10 mouse cellular contexts compared by ENCODE assay signal in genomic region chr5:36736009-36736408, GRCm38 (mm10). TPM values are rescaled to one million over a fixed set of nuclear protein-coding genes. Genes with fewer than 3 reads are reported as not detected.
DNase-seq lines count a peak whose midpoint lies in the region; ATAC-seq and TF ChIP-seq lines count a peak whose summit lies in the region.
"Had no signal": no experiment of that assay in that cellular context is flagged by ENCODE, and none has a peak within 500 bp of the region (broad histone marks: within the 10 kb centered on the region; RNA-seq: fewer than 3 reads in every experiment).

No protein-coding gene starts in this region.

- TF ChIP-seq EP300 in stomach, postnatal 0 days (optimal IDR thresholded peaks at IDR 0.05) = no peak

- no peak overlapping the region for H3K27ac ChIP-seq in stomach, embryonic 14.5 days (ENCODE audit: low read length)
- H3K27ac ChIP-seq in stomach, postnatal 0 days (replicated peaks) = no peak overlapping the region
- H3K27ac ChIP-seq in liver, embryonic 12.5 days = peak overlapping the region; percentile 85

- H3K27me3 ChIP-seq in stomach, embryonic 14.5 days (ENCODE audit: control insufficient read depth, insufficient read depth, low read length) = 0 out of 2 replicates have a peak, but pooled peaks cover 2% of the 10 kb centered on the region
- H3K27me3 ChIP-seq in stomach, postnatal 0 days (ENCODE audit: control insufficient read depth, insufficient read depth, low read length) = no peaks in the 10 kb centered on the region
- peaks cover 27% of the 10 kb centered on the region for H3K27me3 ChIP-seq in liver, embryonic 12.5 days (replicated peaks)

- no peak overlapping the region for H3K4me2 ChIP-seq in stomach, embryonic 14.5 days (replicated peaks; ENCODE audit: low read depth, low read length)
- H3K4me2 ChIP-seq in stomach, postnatal 0 days (replicated peaks; ENCODE audit: low read depth) = no peak overlapping the region
- H3K4me2 ChIP-seq in liver, embryonic 12.5 days = peak overlapping the region; percentile 69

- H3K9ac ChIP-seq in stomach, embryonic 14.5 days (replicated peaks; ENCODE audit: low read depth, low read length) = no peak overlapping the region
- H3K9ac ChIP-seq in stomach, postnatal 0 days (ENCODE audit: low read length) = no peak overlapping the region
- peak overlapping the region; percentile 65 for H3K9ac ChIP-seq in liver, embryonic 12.5 days

- 71% methylated on average over 8 of the region's 8 CpGs for WGBS in stomach, embryonic 14.5 days
- WGBS in stomach, postnatal 0 days = 64% methylated on average over 8 of the region's 8 CpGs
- 32% methylated on average over 8 of the region's 8 CpGs for WGBS in liver, embryonic 12.5 days (ENCODE audit: insufficient replicate concordance)

- no peaks in the 10 kb centered on the region for H3K9me3 ChIP-seq in stomach, embryonic 14.5 days (ENCODE audit: control insufficient read depth, low read depth, low read length)
- H3K9me3 ChIP-seq in stomach, postnatal 0 days (ENCODE audit: control insufficient read depth, low read length) = no peaks in the 10 kb centered on the region
- H3K9me3 ChIP-seq in liver, embryonic 12.5 days (replicated peaks) = no peaks in the 10 kb centered on the region

- TF ChIP-seq CTCF in stomach, postnatal 0 days (IDR thresholded peaks at IDR 0.05; ENCODE audit: low read depth) = no peak

- intact Hi-C loops in gastrocnemius, postnatal 14 days (cut with DNase I; ENCODE audit: low total_unique reads) = no loop called here

- H3K4me1 ChIP-seq in stomach, embryonic 14.5 days (ENCODE audit: control insufficient read depth, insufficient read depth, low read length) = no peaks in the 10 kb centered on the region
- H3K4me1 ChIP-seq in stomach, postnatal 0 days (replicated peaks; ENCODE audit: control insufficient read depth, insufficient read depth) = no peaks in the 10 kb centered on the region
- H3K4me1 ChIP-seq in liver, embryonic 12.5 days = peaks cover 89% of the 10 kb centered on the region

- peak; percentile 72; the same call in 1 of the 2 replicates for ATAC-seq in stomach, embryonic 14.5 days (ENCODE audit: insufficient number of reproducible peaks, insufficient read depth, low FRiP score, low read depth)
- ATAC-seq in stomach, postnatal 0 days (ENCODE audit: low FRiP score, low TSS enrichment) = no peak
- ATAC-seq in liver, embryonic 12.5 days = peak; percentile 83
- ATAC-seq: intestine, embryonic 16.5 days had no signal

- H3K36me3 ChIP-seq in stomach, embryonic 14.5 days (ENCODE audit: control insufficient read depth, insufficient read depth, low read length) = no peaks in the 10 kb centered on the region
- H3K36me3 ChIP-seq in stomach, postnatal 0 days (ENCODE audit: control insufficient read depth, insufficient read depth, low read length) = no peaks in the 10 kb centered on the region
- H3K36me3 ChIP-seq in liver, embryonic 12.5 days = no peaks in the 10 kb centered on the region

- DNase-seq in gastrocnemius, postnatal 14 days = peak; percentile 33
- DNase-seq in gastrocnemius, postnatal 10 days = no peak
- DNase-seq in stomach, postnatal 0 days (ENCODE audit: low spot score) = no peak
- no peak for DNase-seq in urinary bladder, postnatal 10 days (ENCODE audit: low spot score)
- no peak for DNase-seq in urinary bladder, adult 2 months (ENCODE audit: low spot score)
- DNase-seq in T-cell, adult 2 months (ENCODE audit: low spot score) = no peak
- DNase-seq: thymus, postnatal 4 days had no signal

- H3K4me3 ChIP-seq in stomach, embryonic 14.5 days (ENCODE audit: low read depth, low read length) = no peak overlapping the region
- H3K4me3 ChIP-seq in stomach, postnatal 0 days (ENCODE audit: low read depth, low read length) = no peak overlapping the region
- H3K4me3 ChIP-seq in liver, embryonic 12.5 days = peak overlapping the region; percentile 37

RNA-seq across cellular contexts. Expression of gene Bloc1s4, which starts 12.4 kb away (rescaled TPM):
- 1 to 10 TPM; 8.0 to 9.2 TPM for total RNA-seq in gastrocnemius, postnatal 14 days (2021)
- 10 to 100 TPM in 1 of 2 experiments, 1 to 10 TPM in 1; 9.8 to 11.0 TPM for total RNA-seq in gastrocnemius, postnatal 10 days (2021)
- polyA plus RNA-seq in stomach, embryonic 14.5 days (2014; fragmentation: Nextera tagmentation; extraction: Ambion mirVana) = 19.1 and 23.5 TPM in 2 replicates
- polyA plus RNA-seq in stomach, postnatal 0 days (2015; fragmentation: Nextera tagmentation; extraction: Ambion mirVana) = 21.4 and 22.2 TPM in 2 replicates
- polyA plus RNA-seq in liver, embryonic 12.5 days (2016; fragmentation: Nextera tagmentation; extraction: Ambion mirVana) = 23.7 and 26.8 TPM in 2 replicates
- 19.0 and 26.2 TPM in 2 replicates for polyA plus RNA-seq in urinary bladder, adult 2 months (2012; rRNA removed)

RNA-seq across cellular contexts. Expression of gene D5Ertd579e, which starts 40.2 kb away (rescaled TPM):
- total RNA-seq in gastrocnemius, postnatal 14 days (2021) = 10 to 100 TPM; 52.2 to 54.5 TPM
- 10 to 100 TPM; 51.2 to 67.3 TPM for total RNA-seq in gastrocnemius, postnatal 10 days (2021)
- polyA plus RNA-seq in stomach, embryonic 14.5 days (2014; fragmentation: Nextera tagmentation; extraction: Ambion mirVana) = 28.7 and 31.6 TPM in 2 replicates
- polyA plus RNA-seq in stomach, postnatal 0 days (2015; fragmentation: Nextera tagmentation; extraction: Ambion mirVana) = 21.5 and 22.7 TPM in 2 replicates
- polyA plus RNA-seq in liver, embryonic 12.5 days (2016; fragmentation: Nextera tagmentation; extraction: Ambion mirVana) = 28.2 and 28.5 TPM in 2 replicates
- 27.9 and 35.3 TPM in 2 replicates for polyA plus RNA-seq in urinary bladder, adult 2 months (2012; rRNA removed)
